Mouse (Mus musculus): Measurements from ENCODE around the gene S1pr2. TPM values are rescaled to one million over a fixed set of nuclear protein-coding genes. Genes with fewer than 3 reads are reported as not detected.

The S1pr2 gene
- polyA plus RNA-seq, 1 experiment from 2014 or later = 58.0 TPM

DNA sequence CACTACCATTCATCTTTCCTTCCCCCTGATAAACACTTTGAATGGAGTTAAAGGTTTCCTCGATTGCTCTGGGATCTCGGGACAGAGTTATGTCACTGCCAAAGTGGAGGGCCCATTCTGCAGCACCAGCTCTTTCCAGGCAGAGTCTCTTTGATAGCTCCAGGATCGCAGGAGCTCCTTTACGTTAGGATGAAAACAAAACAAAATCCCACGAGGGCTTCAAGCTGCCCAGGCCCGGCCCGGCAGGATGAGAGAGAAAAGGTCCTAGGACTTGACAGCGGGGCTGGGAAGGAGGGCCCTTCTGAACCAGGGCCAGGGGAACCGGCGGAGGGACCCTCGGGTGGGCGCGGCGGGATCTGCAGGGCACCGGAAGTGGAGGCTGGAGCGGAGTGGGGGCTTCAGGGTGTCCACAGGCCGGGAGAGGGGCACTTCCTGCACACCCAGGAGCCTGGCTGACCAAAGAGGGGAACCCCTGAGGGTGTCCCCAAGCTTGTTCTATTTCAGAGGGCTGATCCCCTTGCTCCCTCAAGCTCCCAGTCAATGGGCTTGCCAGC lies 24.5 kb downstream of the S1pr2 start:
- TF ChIP-seq CTCF (IDR thresholded peaks at IDR 0.05; ENCODE audit: low read depth) = no peak
- ATAC-seq (ENCODE audit: insufficient read depth) = peak; percentile 72
- H3K27ac ChIP-seq (ENCODE audit: low read depth) = peak overlapping the region; percentile 91
- H3K4me1 ChIP-seq (ENCODE audit: insufficient read depth) = no peaks in the 10 kb centered on the region; the same call in 1 of the 2 replicates
- H3K9me3 ChIP-seq (ENCODE audit: low read depth, low read length) = no peaks in the 10 kb centered on the region
- peak overlapping the region; percentile 88 for H3K4me3 ChIP-seq (ENCODE audit: low read depth, low read length)
- H3K27me3 ChIP-seq (ENCODE audit: insufficient read depth, low read length) = no peaks in the 10 kb centered on the region
- H3K4me2 ChIP-seq = peak overlapping the region; percentile 82
- DNase-seq = no peak
- H3K9ac ChIP-seq = peak overlapping the region; percentile 85
- H3K36me3 ChIP-seq (ENCODE audit: insufficient read depth) = peaks cover 16% of the 10 kb centered on the region
- 0% methylated on average over 17 of the region's 17 CpGs for WGBS

DNA sequence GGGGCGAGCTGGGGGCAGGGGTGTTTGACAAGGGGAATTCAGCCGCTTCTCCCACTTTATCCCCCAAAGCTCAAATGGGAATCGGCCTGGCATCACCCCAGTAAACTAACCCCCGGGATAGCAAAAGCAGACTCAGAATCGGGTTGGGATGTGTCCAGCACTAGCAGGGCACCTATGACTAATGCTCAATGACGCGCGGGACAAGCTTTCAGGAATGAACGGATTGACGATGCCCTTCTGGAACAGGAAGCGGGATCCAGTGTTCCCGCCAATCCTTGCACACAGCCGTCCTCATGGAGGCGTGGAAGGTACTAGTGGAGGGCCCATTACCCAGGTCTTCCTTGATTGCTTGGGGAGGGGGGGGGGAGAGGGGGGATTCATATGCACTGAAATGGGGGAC lies 25.1 kb downstream of the S1pr2 start:
- DNase-seq = peak; percentile 76
- no peak for ATAC-seq (ENCODE audit: insufficient read depth)
- no peaks in the 10 kb centered on the region for H3K27me3 ChIP-seq (ENCODE audit: insufficient read depth, low read length)
- H3K4me2 ChIP-seq = peak overlapping the region; percentile 82
- H3K4me1 ChIP-seq (ENCODE audit: insufficient read depth) = no peaks in the 10 kb centered on the region; the same call in 1 of the 2 replicates
- H3K4me3 ChIP-seq (ENCODE audit: low read depth, low read length) = peak overlapping the region; percentile 88
- H3K9me3 ChIP-seq (ENCODE audit: low read depth, low read length) = no peaks in the 10 kb centered on the region
- 5% methylated on average over 14 of the region's 14 CpGs for WGBS
- H3K27ac ChIP-seq (ENCODE audit: low read depth) = peak overlapping the region; percentile 91; the same call in 1 of the 2 replicates
- H3K36me3 ChIP-seq (ENCODE audit: insufficient read depth) = peaks cover 22% of the 10 kb centered on the region
- TF ChIP-seq CTCF (IDR thresholded peaks at IDR 0.05; ENCODE audit: low read depth) = no peak
- peak overlapping the region; percentile 85 for H3K9ac ChIP-seq

DNA sequence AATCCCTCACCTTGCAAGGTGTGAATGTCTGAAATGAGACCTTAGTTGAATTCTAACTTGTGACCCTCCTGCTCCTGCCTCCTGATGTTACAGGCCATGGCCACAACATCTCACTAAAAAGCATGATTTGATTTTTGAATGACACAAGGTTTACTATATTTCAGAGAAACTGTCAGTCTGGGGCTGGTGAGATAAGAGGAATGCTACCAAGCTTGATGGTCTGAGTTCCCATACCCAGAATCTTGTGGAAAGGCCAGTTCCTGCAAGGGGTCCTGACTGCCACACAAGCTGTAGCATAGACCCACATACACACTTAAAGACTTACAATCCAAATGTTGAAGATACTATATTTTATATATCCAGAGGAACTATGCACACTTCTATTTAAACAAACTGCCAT lies 26.2 kb downstream of the S1pr2 start:
- no peak for DNase-seq
- H3K27me3 ChIP-seq (ENCODE audit: insufficient read depth, low read length) = no peaks in the 10 kb centered on the region
- H3K4me1 ChIP-seq (ENCODE audit: insufficient read depth) = no peaks in the 10 kb centered on the region; the same call in 1 of the 2 replicates
- peak overlapping the region; percentile 88 for H3K4me3 ChIP-seq (ENCODE audit: low read depth, low read length)
- H3K9ac ChIP-seq = no peak overlapping the region; the same call in 1 of the 2 replicates
- peaks cover 26% of the 10 kb centered on the region for H3K36me3 ChIP-seq (ENCODE audit: insufficient read depth)
- no peak for TF ChIP-seq CTCF (IDR thresholded peaks at IDR 0.05; ENCODE audit: low read depth)
- no peaks in the 10 kb centered on the region for H3K9me3 ChIP-seq (ENCODE audit: low read depth, low read length)
- no peak overlapping the region for H3K27ac ChIP-seq (ENCODE audit: low read depth)
- ATAC-seq (ENCODE audit: insufficient read depth) = no peak
- peak overlapping the region; percentile 82 for H3K4me2 ChIP-seq

DNA sequence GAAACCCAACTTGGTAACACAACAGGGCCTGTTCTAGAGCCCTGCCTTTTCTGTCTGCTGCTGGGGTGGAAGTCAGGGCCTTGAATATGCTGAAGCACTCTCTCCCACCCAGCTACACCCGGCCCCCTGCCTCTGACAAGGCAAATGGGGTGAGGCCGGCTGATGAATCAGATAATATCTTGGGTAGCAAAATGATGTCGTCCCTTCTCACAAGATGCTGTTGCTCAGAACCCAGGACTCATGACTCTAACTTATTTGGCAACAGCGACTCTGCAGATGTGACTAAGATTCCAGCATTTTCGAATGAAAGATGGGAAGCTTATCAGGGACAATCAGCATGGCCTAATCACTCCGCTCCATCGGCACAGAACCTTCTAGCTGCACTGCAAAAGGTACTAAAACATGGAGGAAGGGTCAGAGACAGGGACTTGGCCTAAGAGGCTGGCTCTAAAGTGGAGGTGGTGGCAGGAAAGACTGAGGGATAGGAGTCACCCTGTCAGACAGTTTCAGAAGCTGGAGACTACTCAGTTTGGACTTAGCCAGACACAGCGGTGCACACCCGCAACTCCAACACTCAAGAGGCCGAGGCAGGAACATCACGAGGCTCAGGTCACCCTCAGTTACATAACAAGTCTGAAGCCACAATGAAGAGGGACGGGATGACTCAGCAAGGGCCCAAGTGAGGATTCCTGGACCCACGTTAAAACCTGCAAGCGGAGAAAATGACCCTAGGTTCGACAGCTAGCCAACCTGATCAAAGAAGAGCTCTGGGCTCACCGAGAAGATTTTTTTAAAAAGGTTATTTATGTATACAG lies 30.3 kb downstream of the S1pr2 start:
- Histone ChIP-seq H3K4me2 (no peak overlapping the region), H3K9ac (no peak overlapping the region), H3K9me3 (ENCODE audit: low read depth, low read length) (no peaks in the 10 kb centered on the region), H3K4me3 (ENCODE audit: low read depth, low read length) (no peak overlapping the region), H3K36me3 (ENCODE audit: insufficient read depth) (peaks cover 44% of the 10 kb centered on the region), H3K27me3 (ENCODE audit: insufficient read depth, low read length) (no peaks in the 10 kb centered on the region), H3K27ac (ENCODE audit: low read depth) (no peak overlapping the region), H3K4me1 (ENCODE audit: insufficient read depth) (no peaks in the 10 kb centered on the region; the same call in 1 of the 2 replicates)
- DNase-seq = no peak
- TF ChIP-seq CTCF (IDR thresholded peaks at IDR 0.05; ENCODE audit: low read depth) = no peak
- no peak for ATAC-seq (ENCODE audit: insufficient read depth)
- WGBS = 76% methylated on average over 16 of the region's 16 CpGs

DNA sequence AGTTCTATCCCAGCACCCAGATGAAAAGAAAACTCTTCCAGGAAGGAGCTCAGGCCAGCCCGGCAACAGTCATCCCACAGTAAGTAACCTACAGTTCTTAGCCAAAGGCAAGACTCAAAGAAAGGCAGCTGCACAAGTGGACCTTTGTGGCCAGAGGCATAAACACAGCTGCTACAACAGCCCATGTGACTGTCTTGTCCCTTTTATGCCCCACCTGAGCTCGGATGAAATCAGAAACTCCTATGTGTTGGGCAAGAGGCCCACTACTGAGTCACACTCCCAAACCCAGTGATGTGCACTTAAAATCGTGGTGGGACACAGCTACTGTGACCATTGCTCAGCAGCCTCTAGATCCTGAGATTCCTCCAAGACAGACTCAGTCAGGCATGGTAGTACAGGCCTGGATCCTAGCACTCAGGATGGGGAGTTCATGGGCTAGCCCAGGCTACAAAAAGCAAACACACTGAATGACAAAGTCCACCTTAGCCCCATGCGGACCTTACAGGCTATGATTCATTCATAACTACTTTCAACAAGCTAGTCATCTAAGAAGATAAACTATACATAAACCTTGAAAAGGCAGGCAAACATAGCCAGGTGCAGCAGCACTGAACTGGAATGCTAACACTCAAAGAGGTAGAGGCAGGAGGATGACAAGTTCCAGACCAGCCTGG lies 31.7 kb downstream of the S1pr2 start:
- no peak overlapping the region for H3K27ac ChIP-seq (ENCODE audit: low read depth)
- H3K27me3 ChIP-seq (ENCODE audit: insufficient read depth, low read length) = no peaks in the 10 kb centered on the region
- H3K9me3 ChIP-seq (ENCODE audit: low read depth, low read length) = no peaks in the 10 kb centered on the region
- no peaks in the 10 kb centered on the region for H3K4me1 ChIP-seq (ENCODE audit: insufficient read depth)
- no peak for ATAC-seq (ENCODE audit: insufficient read depth)
- TF ChIP-seq CTCF (IDR thresholded peaks at IDR 0.05; ENCODE audit: low read depth) = no peak
- H3K4me2 ChIP-seq = no peak overlapping the region
- peaks cover 57% of the 10 kb centered on the region for H3K36me3 ChIP-seq (ENCODE audit: insufficient read depth)
- DNase-seq = no peak
- H3K9ac ChIP-seq = no peak overlapping the region; the same call in 1 of the 2 replicates
- no peak overlapping the region for H3K4me3 ChIP-seq (ENCODE audit: low read depth, low read length)
- WGBS = 56% methylated on average over 4 of the region's 4 CpGs

DNA sequence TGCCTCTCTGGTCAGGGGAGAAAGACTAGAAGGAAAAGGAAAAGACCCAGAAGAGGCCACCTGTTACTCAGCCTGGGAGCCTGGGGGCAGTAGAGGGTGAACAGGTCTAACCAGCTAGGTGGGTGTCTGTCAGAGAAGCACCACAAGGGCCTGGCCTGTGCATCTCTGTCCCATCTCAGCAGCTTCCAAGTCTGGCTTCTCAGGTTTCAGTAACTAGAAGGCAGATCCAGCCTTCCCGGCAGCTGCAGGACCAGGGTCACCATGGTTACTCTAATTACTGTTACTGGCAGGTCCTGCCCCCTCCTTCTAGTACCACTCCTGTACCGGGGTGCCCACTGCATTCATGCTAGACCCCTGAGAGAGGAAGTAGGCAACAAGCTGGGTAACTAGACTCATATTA lies 32.7 kb downstream of the S1pr2 start:
- no peaks in the 10 kb centered on the region for H3K27me3 ChIP-seq (ENCODE audit: insufficient read depth, low read length)
- no peak overlapping the region for H3K9ac ChIP-seq
- H3K36me3 ChIP-seq (ENCODE audit: insufficient read depth) = peaks cover 64% of the 10 kb centered on the region
- WGBS = 22% methylated on average over 2 of the region's 2 CpGs
- H3K9me3 ChIP-seq (ENCODE audit: low read depth, low read length) = no peaks in the 10 kb centered on the region
- no peaks in the 10 kb centered on the region for H3K4me1 ChIP-seq (ENCODE audit: insufficient read depth)
- no peak overlapping the region for H3K27ac ChIP-seq (ENCODE audit: low read depth)
- H3K4me2 ChIP-seq = no peak overlapping the region
- no peak for DNase-seq
- no peak for TF ChIP-seq CTCF (IDR thresholded peaks at IDR 0.05; ENCODE audit: low read depth)
- no peak overlapping the region for H3K4me3 ChIP-seq (ENCODE audit: low read depth, low read length)
- peak; percentile 36; the same call in 1 of the 2 replicates for ATAC-seq (ENCODE audit: insufficient read depth)

DNA sequence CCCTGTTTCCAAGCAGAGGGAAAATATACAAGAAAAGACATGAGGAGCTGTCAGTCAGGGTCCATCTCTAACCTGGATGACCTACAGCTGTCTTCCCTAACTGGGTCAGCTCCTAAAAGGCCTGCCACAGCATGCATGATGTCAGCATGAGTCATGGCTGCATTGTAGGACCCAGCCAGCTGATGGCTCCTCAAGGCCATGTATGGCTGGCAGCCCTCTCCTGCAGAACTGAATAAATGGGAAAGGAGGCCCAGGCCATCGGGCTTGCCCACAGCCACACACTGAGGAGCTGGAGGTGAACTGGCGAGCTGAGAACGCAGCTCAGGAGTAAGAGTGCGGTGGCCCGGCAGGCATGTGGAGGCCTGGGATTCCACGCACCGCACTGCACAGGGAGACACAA lies 33.2 kb downstream of the S1pr2 start:
- H3K4me2 ChIP-seq = no peak overlapping the region
- peaks cover 67% of the 10 kb centered on the region for H3K36me3 ChIP-seq (ENCODE audit: insufficient read depth)
- ATAC-seq (ENCODE audit: insufficient read depth) (no peak), DNase-seq (no peak)
- no peaks in the 10 kb centered on the region for H3K4me1 ChIP-seq (ENCODE audit: insufficient read depth)
- H3K4me3 ChIP-seq (ENCODE audit: low read depth, low read length) = no peak overlapping the region
- H3K27me3 ChIP-seq (ENCODE audit: insufficient read depth, low read length) = no peaks in the 10 kb centered on the region
- 84% methylated on average over 7 of the region's 7 CpGs for WGBS
- no peak overlapping the region for H3K27ac ChIP-seq (ENCODE audit: low read depth)
- no peaks in the 10 kb centered on the region for H3K9me3 ChIP-seq (ENCODE audit: low read depth, low read length)
- no peak overlapping the region for H3K9ac ChIP-seq
- no peak for TF ChIP-seq CTCF (IDR thresholded peaks at IDR 0.05; ENCODE audit: low read depth)
